Mouse (Mus musculus) small intestine, adult 2 months (tissue): ENCODE measurements around the gene Dnajc28.

Source experiments
- CTCF ChIP-seq: fragments of 200-500 bp; IDR thresholded peaks from 2 replicates; pipeline ENCODE4 v1.5.1; 2012; ENCODE audit warnings: low read depth, mild to moderate bottlenecking, control low read depth, inconsistent platforms, low read length, moderate library complexity, mixed read lengths; ENCODE audit not compliant: insufficient replicate concordance, insufficient read length; ENCODE audit errors: extremely low read depth
- POLR2A ChIP-seq: fragments of 200-500 bp; IDR thresholded peaks from 2 replicates; pipeline ENCODE4 v1.6.1; 2012; ENCODE audit warnings: low read depth, mild to moderate bottlenecking, control low read depth, inconsistent platforms, low read length, moderate library complexity

DNA sequence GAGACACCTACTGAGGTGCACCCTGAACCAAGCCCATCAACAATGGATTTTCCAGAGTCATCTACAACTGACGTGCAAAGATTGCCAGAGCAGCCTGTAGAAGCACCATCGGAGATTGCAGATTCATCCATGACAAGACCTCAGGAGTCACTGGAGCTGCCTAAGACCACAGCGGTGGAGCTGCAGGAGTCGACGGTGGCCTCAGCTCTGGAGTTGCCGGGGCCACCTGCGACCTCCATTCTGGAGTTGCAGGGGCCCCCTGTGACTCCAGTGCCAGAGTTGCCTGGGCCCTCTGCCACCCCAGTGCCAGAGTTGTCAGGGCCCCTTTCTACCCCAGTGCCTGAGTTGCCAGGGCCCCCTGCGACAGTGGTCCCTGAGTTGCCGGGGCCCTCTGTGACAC is 36.5 kb upstream of the Dnajc28 start:
- TF ChIP-seq CTCF (no peak), POLR2A (no peak)
